ENCODE assay signal across 27 mouse cellular contexts in the genomic region with DNA sequence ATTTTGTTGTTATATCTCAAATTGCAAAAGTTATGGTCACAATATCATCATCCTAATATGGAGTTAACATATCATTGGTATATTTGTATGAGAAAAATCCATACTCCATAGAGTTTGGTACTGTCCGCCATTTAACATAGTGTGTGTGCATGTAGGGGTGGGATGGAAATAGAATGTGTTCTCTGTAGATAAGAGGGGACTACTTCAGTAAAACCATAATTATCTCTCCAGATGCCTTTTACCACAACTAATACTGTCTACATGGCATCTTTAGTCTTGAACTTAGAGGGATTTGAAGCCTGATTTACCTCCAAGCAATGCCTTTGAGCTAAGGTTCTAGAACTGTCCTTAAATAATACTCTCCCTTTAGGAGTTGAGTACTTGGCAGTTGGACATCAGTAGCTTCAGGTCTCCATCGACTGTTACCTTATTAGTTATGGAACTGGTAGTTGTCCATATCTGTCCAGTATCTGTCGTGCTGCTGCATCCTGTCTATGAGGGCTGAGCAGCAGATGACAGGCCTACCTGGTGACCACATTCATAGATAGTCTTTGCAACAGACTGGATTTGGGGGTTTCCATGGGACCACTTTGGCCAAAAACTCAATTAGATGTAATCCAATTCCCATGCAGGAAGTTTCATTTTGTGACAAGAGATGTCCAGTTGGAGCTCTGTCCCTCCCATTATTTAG.
DNase-seq lines count a peak whose midpoint lies in the region; ATAC-seq lines count a peak whose summit lies in the region.
"Had no signal": no experiment of that assay in that cellular context is flagged by ENCODE, and none has a peak within 500 bp of the region (broad histone marks: within the 10 kb centered on the region; RNA-seq: fewer than 3 reads in every experiment).

No protein-coding gene starts in this region.

- peak; percentile 4 for DNase-seq in c-Kit-negative CD71-positive TER-119-positive erythroid progenitor cells, embryonic 14.5 days (ENCODE audit: low read depth, low spot score)
- DNase-seq in layer of hippocampus, adult 9-11 months: no peak
- no peak for DNase-seq in urinary bladder, postnatal 36 days (ENCODE audit: low spot score in 2 of 2)
- DNase-seq: adrenal gland, adult 8-10 months; cerebellum, adult 2 months; cerebellum, postnatal 14 days; gastrocnemius, postnatal 36 days; heart, adult 18-20 months; kidney, adult 11 months; kidney, postnatal 14 days; left cerebral cortex, postnatal 4 days; lung, embryonic 14.5 days; lung, postnatal 14 days; right cerebral cortex, adult 18-20 months; spleen, adult 18-20 months; thymus, postnatal 36 days had no signal

- peaks cover 19% of the 10 kb centered on the region for H3K4me1 ChIP-seq in liver, embryonic 15.5 days (replicated peaks)
- peaks cover 3% of the 10 kb centered on the region; the same call in 1 of the 2 replicates for H3K4me1 ChIP-seq in intestine, embryonic 15.5 days (replicated peaks)
- H3K4me1 ChIP-seq: embryonic facial prominence, embryonic 10.5 days; embryonic facial prominence, embryonic 15.5 days; heart, embryonic 12.5 days had no signal

- no peaks in the 10 kb centered on the region for H3K27me3 ChIP-seq in liver, embryonic 15.5 days
- no peaks in the 10 kb centered on the region for H3K27me3 ChIP-seq in intestine, embryonic 15.5 days (replicated peaks)
- H3K27me3 ChIP-seq: embryonic facial prominence, embryonic 15.5 days; heart, embryonic 12.5 days had no signal

- no peak overlapping the region for H3K4me3 ChIP-seq in liver, embryonic 15.5 days (replicated peaks)
- no peak overlapping the region for H3K4me3 ChIP-seq in intestine, embryonic 15.5 days (replicated peaks)
- H3K4me3 ChIP-seq: embryonic facial prominence, embryonic 10.5 days; embryonic facial prominence, embryonic 15.5 days; heart, embryonic 12.5 days had no signal

- peak overlapping the region; percentile 31; the same call in 1 of the 2 replicates for H3K4me2 ChIP-seq in liver, embryonic 15.5 days
- H3K4me2 ChIP-seq in intestine, embryonic 15.5 days (replicated peaks): no peak overlapping the region
- H3K4me2 ChIP-seq: embryonic facial prominence, embryonic 15.5 days; heart, embryonic 12.5 days; hindbrain, embryonic 14.5 days; lung, embryonic 14.5 days; midbrain, embryonic 11.5 days had no signal

- WGBS in liver, embryonic 15.5 days (ENCODE audit: insufficient replicate concordance): 29% methylated on average over 3 of the region's 3 CpGs
- 90% methylated on average over 3 of the region's 3 CpGs for WGBS in intestine, embryonic 15.5 days

- H3K36me3 ChIP-seq in liver, embryonic 15.5 days (replicated peaks): no peaks in the 10 kb centered on the region
- no peaks in the 10 kb centered on the region for H3K36me3 ChIP-seq in intestine, embryonic 15.5 days
- H3K36me3 ChIP-seq: embryonic facial prominence, embryonic 10.5 days; embryonic facial prominence, embryonic 15.5 days; heart, embryonic 12.5 days had no signal

- no peak overlapping the region for H3K9ac ChIP-seq in liver, embryonic 15.5 days
- no peak overlapping the region for H3K9ac ChIP-seq in intestine, embryonic 15.5 days
- H3K9ac ChIP-seq: embryonic facial prominence, embryonic 15.5 days; heart, embryonic 12.5 days; hindbrain, embryonic 14.5 days; lung, embryonic 14.5 days had no signal

- no peaks in the 10 kb centered on the region for H3K9me3 ChIP-seq in liver, embryonic 15.5 days (replicated peaks)
- no peaks in the 10 kb centered on the region for H3K9me3 ChIP-seq in intestine, embryonic 15.5 days
- H3K9me3 ChIP-seq: embryonic facial prominence, embryonic 10.5 days; embryonic facial prominence, embryonic 15.5 days; heart, embryonic 12.5 days had no signal

- peak; percentile 79 for ATAC-seq in erythroblast, adult 5-6 weeks (replicated peaks; ENCODE audit: low FRiP score, poor library complexity, severe bottlenecking)
- ATAC-seq in liver, embryonic 15.5 days (ENCODE audit: insufficient read depth): peak; percentile 96
- ATAC-seq in CD4-positive, CD25-positive, alpha-beta regulatory T cell, adult 4 months: no peak
- no peak for ATAC-seq in intestine, embryonic 15.5 days
- ATAC-seq: forebrain, embryonic 14.5 days; midbrain, embryonic 16.5 days had no signal

- peak overlapping the region; percentile 42; the same call in 1 of the 2 replicates for H3K27ac ChIP-seq in liver, embryonic 15.5 days (replicated peaks)
- no peak overlapping the region for H3K27ac ChIP-seq in intestine, embryonic 15.5 days
- H3K27ac ChIP-seq: embryonic facial prominence, embryonic 10.5 days; embryonic facial prominence, embryonic 15.5 days; hindbrain, embryonic 14.5 days had no signal

Comparison
In these comparisons a context has a peak if more than half of its experiments do, and no peak if none do; other contexts are left out.
1. ATAC-seq: peak in erythroblast, adult 5-6 weeks (single experiment) and liver, embryonic 15.5 days (single experiment); none in CD4-positive, CD25-positive, alpha-beta regulatory T cell, adult 4 months (single experiment) and intestine, embryonic 15.5 days (single experiment).